25 mouse cellular contexts compared by ENCODE assay signal in genomic region chr6:142682985-142683691, GRCm38 (mm10). TPM values are rescaled to one million over a fixed set of nuclear protein-coding genes. Genes with fewer than 3 reads are reported as not detected.
DNase-seq lines count a peak whose midpoint lies in the region; ATAC-seq and TF ChIP-seq lines count a peak whose summit lies in the region.
"Had no signal": no experiment of that assay in that cellular context is flagged by ENCODE, and none has a peak within 500 bp of the region (broad histone marks: within the 10 kb centered on the region; RNA-seq: fewer than 3 reads in every experiment).

No protein-coding gene starts in this region.

- TF ChIP-seq CTCF in heart, adult 2 months (IDR thresholded peaks at IDR 0.05), result no peak
- no peak for TF ChIP-seq CTCF in hindbrain, postnatal 0 days (IDR thresholded peaks at IDR 0.05; ENCODE audit: low read depth)
- TF ChIP-seq CTCF in midbrain, postnatal 0 days (IDR thresholded peaks at IDR 0.05), result no peak

- H3K4me2 ChIP-seq in hindbrain, embryonic 13.5 days, result no peak overlapping the region
- H3K4me2 ChIP-seq in hindbrain, postnatal 0 days (ENCODE audit: low read depth, low read length), result no peak overlapping the region
- H3K4me2 ChIP-seq in midbrain, postnatal 0 days (ENCODE audit: low read depth, low read length, poor library complexity, severe bottlenecking), result no peak overlapping the region
- H3K4me2 ChIP-seq in midbrain, embryonic 16.5 days (ENCODE audit: low read length), result no peak overlapping the region
- H3K4me2 ChIP-seq in neural tube, embryonic 15.5 days, result no peak overlapping the region
- H3K4me2 ChIP-seq: embryonic facial prominence, embryonic 12.5 days; limb, embryonic 15.5 days; liver, embryonic 15.5 days; midbrain, embryonic 12.5 days had no signal

- no peak for DNase-seq in heart, adult 2 months
- DNase-seq in heart, embryonic 10.5 days (ENCODE audit: low spot score), result no peak
- DNase-seq in hindbrain, postnatal 0 days (ENCODE audit: low spot score), result no peak
- peak; percentile 24 for DNase-seq in midbrain, postnatal 0 days (ENCODE audit: low spot score)
- no peak for DNase-seq in right cerebral cortex, postnatal 10 days (ENCODE audit: low spot score in 2 of 2)
- DNase-seq: adrenal gland, postnatal 14 days; cerebellum, adult 11 months; cerebellum, postnatal 10 days; gastrocnemius, adult 2 months; retina, postnatal 1 day; right cerebral cortex, postnatal 4 days; thymus, postnatal 36 days had no signal

- peak; percentile 59; the same call in 1 of the 2 replicates for ATAC-seq in hindbrain, embryonic 13.5 days (ENCODE audit: low FRiP score)
- no peak for ATAC-seq in hindbrain, postnatal 0 days
- no peak for ATAC-seq in midbrain, postnatal 0 days (ENCODE audit: low FRiP score)
- no peak for ATAC-seq in midbrain, embryonic 16.5 days
- ATAC-seq in neural tube, embryonic 15.5 days (ENCODE audit: low FRiP score), result peak; percentile 86
- ATAC-seq: forebrain, embryonic 14.5 days; lung, postnatal 0 days had no signal

- H3K9ac ChIP-seq in heart, adult 2 months (ENCODE audit: low read depth, low read length), result no peak overlapping the region
- no peak overlapping the region for H3K9ac ChIP-seq in hindbrain, embryonic 13.5 days
- no peak overlapping the region for H3K9ac ChIP-seq in hindbrain, postnatal 0 days (replicated peaks; ENCODE audit: low read length)
- no peak overlapping the region for H3K9ac ChIP-seq in midbrain, postnatal 0 days (replicated peaks; ENCODE audit: low read length, poor library complexity, severe bottlenecking)
- no peak overlapping the region for H3K9ac ChIP-seq in midbrain, embryonic 16.5 days (ENCODE audit: low read depth, low read length)
- no peak overlapping the region for H3K9ac ChIP-seq in neural tube, embryonic 15.5 days (replicated peaks)
- H3K9ac ChIP-seq: embryonic facial prominence, embryonic 12.5 days; limb, embryonic 15.5 days; liver, embryonic 15.5 days; midbrain, embryonic 12.5 days had no signal

- H3K9me3 ChIP-seq in heart, embryonic 10.5 days, result peaks cover 5% of the 10 kb centered on the region; the same call in 1 of the 2 replicates
- H3K9me3 ChIP-seq in hindbrain, embryonic 13.5 days, result no peaks in the 10 kb centered on the region
- no peaks in the 10 kb centered on the region for H3K9me3 ChIP-seq in hindbrain, postnatal 0 days (ENCODE audit: low read length)
- no peaks in the 10 kb centered on the region for H3K9me3 ChIP-seq in midbrain, postnatal 0 days (ENCODE audit: low read length)
- H3K9me3 ChIP-seq in midbrain, embryonic 16.5 days (replicated peaks; ENCODE audit: control insufficient read depth, low read length, poor library complexity, severe bottlenecking), result no peaks in the 10 kb centered on the region
- no peaks in the 10 kb centered on the region for H3K9me3 ChIP-seq in neural tube, embryonic 15.5 days (replicated peaks)
- H3K9me3 ChIP-seq: embryonic facial prominence, embryonic 12.5 days; limb, embryonic 15.5 days; liver, embryonic 15.5 days; midbrain, embryonic 12.5 days had no signal

- H3K4me3 ChIP-seq in heart, adult 2 months, result no peak overlapping the region
- no peak overlapping the region for H3K4me3 ChIP-seq in heart, embryonic 10.5 days
- no peak overlapping the region for H3K4me3 ChIP-seq in hindbrain, embryonic 13.5 days
- no peak overlapping the region for H3K4me3 ChIP-seq in hindbrain, postnatal 0 days (ENCODE audit: low read length)
- no peak overlapping the region for H3K4me3 ChIP-seq in midbrain, postnatal 0 days (ENCODE audit: low read depth, low read length)
- H3K4me3 ChIP-seq in midbrain, embryonic 16.5 days (ENCODE audit: low read depth, low read length), result no peak overlapping the region
- no peak overlapping the region for H3K4me3 ChIP-seq in neural tube, embryonic 15.5 days (replicated peaks)
- H3K4me3 ChIP-seq: embryonic facial prominence, embryonic 12.5 days; erythroblast, embryonic 14.5 days; gastrocnemius, adult 2 months; limb, embryonic 15.5 days; liver, embryonic 15.5 days; midbrain, embryonic 12.5 days had no signal

- TF ChIP-seq POLR2A in heart, adult 2 months (IDR thresholded peaks at IDR 0.05; ENCODE audit: insufficient read depth, low read depth, low read length), result no peak

- H3K79me2 ChIP-seq in heart, adult 2 months (replicated peaks; ENCODE audit: control insufficient read depth, insufficient read depth, low read length), result no peaks in the 10 kb centered on the region

- no peaks in the 10 kb centered on the region for H3K27me3 ChIP-seq in heart, adult 2 months (ENCODE audit: control insufficient read depth, insufficient read depth, low read length)
- no peaks in the 10 kb centered on the region for H3K27me3 ChIP-seq in heart, embryonic 10.5 days (ENCODE audit: insufficient read depth, poor library complexity, severe bottlenecking)
- H3K27me3 ChIP-seq in hindbrain, embryonic 13.5 days, result no peaks in the 10 kb centered on the region
- no peaks in the 10 kb centered on the region for H3K27me3 ChIP-seq in hindbrain, postnatal 0 days (ENCODE audit: insufficient read depth, low read length)
- no peaks in the 10 kb centered on the region for H3K27me3 ChIP-seq in midbrain, postnatal 0 days (ENCODE audit: insufficient read depth, low read length)
- no peaks in the 10 kb centered on the region for H3K27me3 ChIP-seq in midbrain, embryonic 16.5 days (ENCODE audit: control insufficient read depth, insufficient read depth, low read depth, low read length)
- no peaks in the 10 kb centered on the region for H3K27me3 ChIP-seq in neural tube, embryonic 15.5 days (replicated peaks)
- H3K27me3 ChIP-seq: embryonic facial prominence, embryonic 12.5 days; limb, embryonic 15.5 days; liver, embryonic 15.5 days; midbrain, embryonic 12.5 days had no signal

- intact Hi-C loops in heart, adult 2 months (cut with DNase I), result no loop called here

- peak overlapping the region; percentile 18; the same call in 1 of the 2 replicates for H3K27ac ChIP-seq in heart, adult 2 months
- H3K27ac ChIP-seq in heart, embryonic 10.5 days, result no peak overlapping the region
- no peak overlapping the region; the same call in 1 of the 2 replicates for H3K27ac ChIP-seq in hindbrain, embryonic 13.5 days
- no peak overlapping the region for H3K27ac ChIP-seq in hindbrain, postnatal 0 days
- H3K27ac ChIP-seq in midbrain, postnatal 0 days (ENCODE audit: low read depth, low read length), result no peak overlapping the region
- H3K27ac ChIP-seq in midbrain, embryonic 16.5 days (ENCODE audit: low read length), result no peak overlapping the region
- peak overlapping the region; percentile 54 for H3K27ac ChIP-seq in neural tube, embryonic 15.5 days (replicated peaks)
- H3K27ac ChIP-seq: embryonic facial prominence, embryonic 12.5 days; gastrocnemius, adult 2 months; limb, embryonic 15.5 days; liver, embryonic 15.5 days; midbrain, embryonic 12.5 days had no signal

- TF ChIP-seq EP300 in heart, adult 2 months (IDR thresholded peaks at IDR 0.05; ENCODE audit: insufficient read depth, low read depth, low read length), result no peak

- peaks cover 1% of the 10 kb centered on the region; the same call in 1 of the 2 replicates for H3K4me1 ChIP-seq in heart, adult 2 months (ENCODE audit: control insufficient read depth, insufficient read depth, low read length)
- peaks cover 10% of the 10 kb centered on the region; the same call in 1 of the 2 replicates for H3K4me1 ChIP-seq in heart, embryonic 10.5 days
- no peaks in the 10 kb centered on the region for H3K4me1 ChIP-seq in hindbrain, embryonic 13.5 days (replicated peaks)
- no peaks in the 10 kb centered on the region for H3K4me1 ChIP-seq in hindbrain, postnatal 0 days (ENCODE audit: insufficient read depth, low read length)
- no peaks in the 10 kb centered on the region for H3K4me1 ChIP-seq in midbrain, postnatal 0 days (ENCODE audit: insufficient read depth, low read length)
- H3K4me1 ChIP-seq in midbrain, embryonic 16.5 days (ENCODE audit: control insufficient read depth, insufficient read depth, low read length), result no peaks in the 10 kb centered on the region
- peaks cover 5% of the 10 kb centered on the region for H3K4me1 ChIP-seq in neural tube, embryonic 15.5 days
- H3K4me1 ChIP-seq: embryonic facial prominence, embryonic 12.5 days; limb, embryonic 15.5 days; liver, embryonic 15.5 days; midbrain, embryonic 12.5 days had no signal

- 42% methylated on average over 7 of the region's 7 CpGs for WGBS in heart, adult 2 months
- 83% methylated on average over 7 of the region's 7 CpGs for WGBS in heart, embryonic 10.5 days
- WGBS in hindbrain, embryonic 13.5 days, result 78% methylated on average over 7 of the region's 7 CpGs
- 81% methylated on average over 7 of the region's 7 CpGs for WGBS in hindbrain, postnatal 0 days
- 79% methylated on average over 7 of the region's 7 CpGs for WGBS in midbrain, postnatal 0 days
- WGBS in midbrain, embryonic 16.5 days, result 82% methylated on average over 7 of the region's 7 CpGs
- WGBS in neural tube, embryonic 15.5 days, result 53% methylated on average over 7 of the region's 7 CpGs

- peaks cover 16% of the 10 kb centered on the region for H3K36me3 ChIP-seq in heart, adult 2 months (ENCODE audit: control insufficient read depth, insufficient read depth, low read length)
- H3K36me3 ChIP-seq in heart, embryonic 10.5 days, result peaks cover 56% of the 10 kb centered on the region
- H3K36me3 ChIP-seq in hindbrain, embryonic 13.5 days, result no peaks in the 10 kb centered on the region
- H3K36me3 ChIP-seq in hindbrain, postnatal 0 days (ENCODE audit: insufficient read depth, low read length), result no peaks in the 10 kb centered on the region
- no peaks in the 10 kb centered on the region for H3K36me3 ChIP-seq in midbrain, postnatal 0 days (ENCODE audit: insufficient read depth, low read length)
- H3K36me3 ChIP-seq in midbrain, embryonic 16.5 days (ENCODE audit: control insufficient read depth, insufficient read depth, low read length), result no peaks in the 10 kb centered on the region
- no peaks in the 10 kb centered on the region for H3K36me3 ChIP-seq in neural tube, embryonic 15.5 days
- H3K36me3 ChIP-seq: embryonic facial prominence, embryonic 12.5 days; limb, embryonic 15.5 days; liver, embryonic 15.5 days; midbrain, embryonic 12.5 days had no signal

RNA-seq across cellular contexts. Expression of gene Abcc9, which starts 19.0 kb away (rescaled TPM):
- total RNA-seq in heart, adult 2 months (2021), result 100 to 1,000 TPM; 227 to 235 TPM
- 57.8 and 100 TPM in 2 replicates for polyA plus RNA-seq in heart, adult 2 months (2012; rRNA removed)
- 11.2 and 25.6 TPM in 2 replicates for polyA plus RNA-seq in heart, embryonic 10.5 days (2016; fragmentation: Nextera tagmentation; extraction: Ambion mirVana)
- 2.6 and 3.3 TPM in 2 replicates for polyA plus RNA-seq in hindbrain, embryonic 13.5 days (2015; fragmentation: Nextera tagmentation; extraction: Ambion mirVana)
- total RNA-seq in hindbrain, postnatal 0 days (2014; rRNA removed), result 8.9 and 10.4 TPM in 2 replicates
- polyA plus RNA-seq in hindbrain, postnatal 0 days (2015; fragmentation: Nextera tagmentation; extraction: Ambion mirVana), result 2.0 and 2.1 TPM in 2 replicates
- 9.7 and 10.7 TPM in 2 replicates for total RNA-seq in midbrain, postnatal 0 days (2014; rRNA removed)
- polyA plus RNA-seq in midbrain, postnatal 0 days (2015; fragmentation: Nextera tagmentation; extraction: Ambion mirVana), result 1.9 and 2.3 TPM in 2 replicates
- 3.1 and 3.7 TPM in 2 replicates for polyA plus RNA-seq in midbrain, embryonic 16.5 days (2015; fragmentation: Nextera tagmentation; extraction: Ambion mirVana)
- polyA plus RNA-seq in neural tube, embryonic 15.5 days (2015; fragmentation: Nextera tagmentation; extraction: Ambion mirVana), result 2.9 and 4.6 TPM in 2 replicates
- total RNA-seq: CH12.LX; granulocyte monocyte progenitor cell, adult 5-6 weeks; MEL had no signal
- polyA plus RNA-seq: erythroblast, embryonic 14.5 days had no signal

Comparison
In these comparisons a context has a peak if more than half of its experiments do, and no peak if none do; other contexts are left out.
1. H3K27ac ChIP-seq: peak in heart, adult 2 months (single experiment) and neural tube, embryonic 15.5 days (single experiment); none in heart, embryonic 10.5 days (single experiment), hindbrain, embryonic 13.5 days (single experiment), hindbrain, postnatal 0 days (single experiment), midbrain, postnatal 0 days (single experiment) and midbrain, embryonic 16.5 days (single experiment).
2. ATAC-seq: peak in hindbrain, embryonic 13.5 days (single experiment) and neural tube, embryonic 15.5 days (single experiment); none in hindbrain, postnatal 0 days (single experiment), midbrain, postnatal 0 days (single experiment) and midbrain, embryonic 16.5 days (single experiment).